Mouse (Mus musculus) activated CD4-positive, CD25-positive, alpha-beta regulatory T cell (primary cell): ENCODE measurements around the gene Lman1l. TPM values are rescaled to one million over a fixed set of nuclear protein-coding genes. Genes with fewer than 3 reads are reported as not detected.

Source experiments
- polyA plus RNA-seq, 2 experiments: library from polyadenylated mRNA; unstranded; fragments of 100-300 nt; shearing (Covaris generic); gene quantifications; one replicate each; pipeline ENCODE4 v1.2.1; 2017

Gene Lman1l
- under 1 TPM; 0.18 to 0.60 TPM for polyA plus RNA-seq

DNA sequence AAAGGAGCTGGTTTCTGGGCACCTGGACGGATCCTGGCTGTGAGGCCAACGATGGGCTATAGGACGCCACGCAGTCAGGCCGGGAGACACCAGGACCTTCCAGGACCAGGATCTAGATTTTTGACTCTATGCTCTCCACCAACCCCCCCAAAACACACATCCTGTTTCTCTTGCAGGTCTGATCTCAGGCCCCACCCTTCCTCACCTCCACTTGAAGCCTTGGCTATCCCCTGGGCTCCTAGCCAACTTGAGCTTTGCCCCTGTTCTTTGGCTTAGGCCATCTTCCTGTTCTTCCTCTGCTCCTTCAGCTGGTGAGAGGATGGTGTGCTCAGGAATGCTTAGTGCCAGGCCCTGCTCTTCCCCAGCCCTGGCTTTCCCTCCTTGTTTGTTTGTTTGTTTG, at the start of gene Lman1l:
Lman1l (minus strand) TSS at position 101 of the 400 bp plus-strand sequence.

DNA sequence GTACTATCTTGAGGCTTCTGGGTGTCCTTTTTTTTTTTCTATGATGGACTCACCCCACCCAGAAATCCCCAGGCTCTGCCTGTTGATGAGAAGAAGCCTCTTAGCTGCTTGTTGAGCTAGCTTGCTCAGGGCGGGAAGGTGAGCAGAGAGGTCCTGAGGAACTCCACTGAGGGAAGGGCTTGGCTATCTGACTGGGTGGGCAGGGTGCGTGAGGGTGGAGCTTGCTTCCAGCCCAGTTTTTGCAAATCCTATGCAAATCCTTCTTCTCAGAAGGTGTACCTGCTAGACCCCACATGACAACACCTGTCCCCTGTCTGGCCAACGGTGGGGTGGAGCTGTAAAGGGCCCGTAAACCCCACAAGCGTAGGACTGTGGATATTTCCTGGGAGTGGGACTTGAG, 32.7 kb upstream of the Lman1l start, which contains the start of gene Csk:
Csk (minus strand) TSS at position 349 of the 400 bp plus-strand sequence.

DNA sequence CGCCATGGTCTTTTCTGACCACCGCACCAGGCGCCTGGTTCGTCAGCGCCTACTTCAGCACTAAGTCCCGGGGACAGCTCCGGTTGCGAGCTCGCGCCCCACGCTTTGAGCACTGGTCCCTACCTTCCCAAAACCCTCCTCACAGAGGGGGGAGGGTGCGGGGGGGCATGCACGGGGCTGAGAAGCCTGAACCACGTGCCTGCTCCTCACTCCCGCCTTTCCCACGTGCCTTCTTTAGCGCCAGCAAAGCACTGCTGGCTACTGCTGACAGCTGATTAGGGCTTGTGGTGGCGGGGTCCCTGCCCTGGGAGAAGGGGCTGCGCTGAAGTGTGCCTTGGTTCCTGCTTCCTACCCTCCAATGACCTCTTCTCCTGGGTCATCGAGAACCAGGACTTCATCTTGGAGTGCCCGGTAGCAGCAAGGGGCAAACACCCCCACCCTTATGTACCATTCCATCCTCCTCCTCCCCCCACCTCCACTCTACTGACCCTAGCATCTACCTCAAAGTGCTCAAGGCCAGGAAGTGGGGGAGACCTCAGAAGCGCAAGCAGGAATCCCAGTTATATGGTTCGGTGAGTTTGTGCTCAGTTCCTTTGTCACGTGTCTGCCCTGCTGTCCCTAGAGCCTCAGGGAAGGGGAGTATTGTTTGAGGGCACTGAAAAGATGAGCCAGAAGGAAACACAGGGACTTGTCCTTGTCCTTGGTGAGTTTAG, 14.3 kb downstream of the Lman1l start, which contains the start of gene Cplx3:
Cplx3 (minus strand) TSS at position 143 of the 713 bp plus-strand sequence.

DNA sequence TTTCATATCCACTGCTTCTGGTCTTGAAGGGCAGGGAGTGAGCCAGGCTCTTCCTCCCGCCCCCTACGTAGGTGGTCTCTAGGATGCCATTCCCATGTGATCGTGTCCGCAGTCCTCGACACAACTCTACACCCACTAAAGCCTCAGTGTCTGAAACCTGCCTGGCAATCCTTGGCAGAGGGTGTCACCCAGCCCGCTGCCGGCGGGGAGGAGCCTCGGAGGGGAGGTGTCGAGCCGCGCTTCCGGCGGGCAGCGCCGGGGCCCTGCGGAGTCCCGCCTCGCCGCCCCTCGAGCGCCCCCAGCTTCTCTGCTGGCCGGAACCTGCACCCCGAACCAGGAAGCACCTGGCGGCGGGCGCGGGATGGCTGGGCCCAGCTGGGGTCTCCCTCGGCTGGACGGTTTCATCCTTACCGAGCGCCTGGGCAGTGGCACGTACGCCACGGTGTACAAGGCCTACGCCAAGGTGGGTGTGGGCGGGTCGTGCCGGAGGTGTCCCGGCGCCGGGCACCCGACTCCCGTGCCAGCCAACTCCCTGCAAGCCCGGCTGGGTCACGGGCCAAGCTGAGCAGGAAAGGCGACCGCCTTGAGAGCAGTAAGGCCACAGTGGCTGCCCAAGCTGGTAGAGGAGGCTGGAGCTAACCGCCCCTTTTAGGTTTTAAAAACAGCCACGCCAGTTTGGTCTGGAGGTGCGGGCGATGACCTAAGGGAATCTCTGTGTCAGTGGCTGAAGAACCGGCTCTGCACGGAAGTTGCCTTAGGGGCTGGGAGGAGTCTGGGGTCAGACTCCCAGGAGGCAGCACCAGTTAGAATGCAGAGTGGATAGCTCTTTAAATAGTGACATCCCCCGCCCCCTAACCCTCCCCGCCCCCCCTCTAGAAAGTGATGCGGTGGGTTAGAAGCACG, 31.1 kb downstream of the Lman1l start, which contains the start of gene Ulk3:
Ulk3 (plus strand) TSS at position 229 of the 903 bp plus-strand sequence.

DNA sequence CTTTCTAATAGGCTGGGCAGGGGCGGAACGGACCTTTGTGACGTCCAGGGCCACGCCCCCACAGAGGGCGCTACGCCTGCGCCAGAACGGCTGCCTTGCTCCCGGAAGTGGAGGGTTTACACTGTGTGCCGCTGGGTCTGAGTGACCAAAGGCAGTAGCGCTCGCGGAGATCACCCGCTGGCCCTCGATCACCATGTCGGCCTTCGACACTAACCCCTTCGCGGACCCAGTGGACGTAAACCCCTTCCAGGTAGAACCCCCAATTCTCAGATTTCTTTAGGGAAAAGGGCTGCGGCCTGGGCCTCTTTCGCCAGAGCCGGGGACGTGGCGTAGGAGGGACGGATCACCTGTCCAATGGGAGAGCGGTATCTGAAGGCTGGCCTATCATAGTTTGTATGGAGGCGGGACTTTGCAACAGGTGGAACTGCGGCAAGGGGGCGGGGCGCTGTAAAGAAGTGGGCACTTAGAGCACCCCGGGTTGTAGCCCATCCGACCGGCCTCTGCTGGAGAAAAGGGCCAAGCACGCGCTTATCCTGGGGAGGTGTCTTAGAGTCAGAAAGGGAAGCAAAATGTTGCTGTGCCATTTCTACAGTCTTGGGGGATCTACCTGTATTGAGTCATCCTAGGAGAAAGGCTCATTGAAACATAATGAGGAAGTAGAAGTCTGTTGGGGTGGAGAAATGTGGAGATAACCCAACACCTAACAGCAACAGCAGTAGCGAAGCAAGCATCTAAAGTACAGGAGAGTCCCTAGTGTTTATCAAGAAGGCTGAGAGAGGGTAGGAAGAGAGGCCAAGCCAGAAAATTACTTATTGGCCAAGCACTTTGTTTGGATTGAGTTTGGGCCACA, 59.5 kb downstream of the Lman1l start, which contains the start of gene Scamp2:
Scamp2 (plus strand) TSS at position 83 of the 850 bp plus-strand sequence.

Other genes with a start within 250 kb of the Lman1l start
- 100 to 1,000 TPM in 1 of 2 experiments, 10 to 100 TPM in 1; 94.1 to 119 TPM for gene Ppcdc, start 180.7 kb downstream of the Lman1l start, polyA plus RNA-seq
- gene Scamp5, start 152.7 kb downstream of the Lman1l start, polyA plus RNA-seq: under 1 TPM; 0.33 to 0.98 TPM
- under 1 TPM in 1 of 2 experiments, not detected in 1; 0.60 TPM for gene Rpp25, start 116.7 kb downstream of the Lman1l start, polyA plus RNA-seq
- 100 to 1,000 TPM; 396 to 442 TPM for gene Cox5a, start 99.5 kb downstream of the Lman1l start, polyA plus RNA-seq
- 10 to 100 TPM; 12.0 to 14.5 TPM for gene Fam219b, start 83.2 kb downstream of the Lman1l start, polyA plus RNA-seq
- 10 to 100 TPM; 14.9 to 24.7 TPM for gene Mpi, start 68.0 kb downstream of the Lman1l start, polyA plus RNA-seq
- gene Scamp2, start 59.8 kb downstream of the Lman1l start, polyA plus RNA-seq: 100 to 1,000 TPM; 104 to 111 TPM
- gene Ulk3, start 31.3 kb downstream of the Lman1l start, polyA plus RNA-seq: 10 to 100 TPM; 72.8 to 93.8 TPM
- not detected for gene Cplx3, start 14.5 kb downstream of the Lman1l start, polyA plus RNA-seq
- 100 to 1,000 TPM; 170 to 201 TPM for gene Csk, start 32.9 kb upstream of the Lman1l start, polyA plus RNA-seq
- under 1 TPM in 1 of 2 experiments, not detected in 1; 0.12 TPM for gene Cyp1a2, start 62.9 kb upstream of the Lman1l start, polyA plus RNA-seq
- gene Cyp1a1, start 67.2 kb upstream of the Lman1l start, polyA plus RNA-seq: under 1 TPM in 1 of 2 experiments, not detected in 1; 0.32 TPM
- gene Edc3, start 87.8 kb upstream of the Lman1l start, polyA plus RNA-seq: 10 to 100 TPM; 29.6 to 35.3 TPM
- 100 to 1,000 TPM; 118 to 137 TPM for gene Clk3, start 145.1 kb upstream of the Lman1l start, polyA plus RNA-seq
- 10 to 100 TPM; 29.7 to 43.5 TPM for gene Arid3b, start 216.0 kb upstream of the Lman1l start, polyA plus RNA-seq